Mouse (Mus musculus) MEL (cell line): ENCODE measurements around the gene Oxsm.
A peak's percentile ranks its signal among the peaks of the same experiment; 100 is the strongest.

Experiments
- BHLHE40 ChIP-seq: IDR thresholded peaks from 2 replicates; pipeline ENCODE4 v1.6.1; 2012; ENCODE audit warnings: low read depth, mild to moderate bottlenecking, inconsistent platforms, low read length, improper control_type of control experiment, borderline replicate concordance
- CTCF ChIP-seq, 3 experiments: IDR thresholded peaks in 2 of 3; conservative IDR thresholded peaks in 1 of 3; 2 replicates each; pipeline ENCODE4 v1.5.1; 2011 to 2012; ENCODE audit warnings: low read length in 3 of 3, low read depth in 2 of 3, mild to moderate bottlenecking in 2 of 3, improper control_type of control experiment in 1 of 3, inconsistent platforms in 1 of 3, mixed read lengths in 1 of 3, moderate library complexity in 1 of 3; ENCODE audit not compliant: control insufficient read depth in 1 of 3, insufficient read depth in 1 of 3, poor library complexity in 1 of 3, severe bottlenecking in 1 of 3
- EP300 ChIP-seq, 2 experiments: IDR thresholded peaks; 2 replicates each; pipeline ENCODE4 v1.6.1; 2011; ENCODE audit warnings: improper control_type of control experiment in 2 of 2, low read length in 2 of 2, low read depth in 1 of 2, mild to moderate bottlenecking in 1 of 2
- GATA1 ChIP-seq: IDR thresholded peaks from 2 replicates; pipeline ENCODE4 v1.6.1; 2011; ENCODE audit warnings: low read depth, low read length, improper control_type of control experiment
- HCFC1 ChIP-seq: IDR thresholded peaks from 2 replicates; pipeline ENCODE4 v1.6.1; 2012; ENCODE audit warnings: low read depth, mild to moderate bottlenecking, inconsistent platforms, low read length, improper control_type of control experiment, moderate library complexity
- JUND ChIP-seq: IDR thresholded peaks from 2 replicates; pipeline ENCODE4 v1.6.1; 2011; ENCODE audit warnings: low read depth, mild to moderate bottlenecking, improper control_type of control experiment, low read length
- MAX ChIP-seq: IDR thresholded peaks from 2 replicates; pipeline ENCODE4 v1.6.1; 2011; ENCODE audit warnings: low read length, improper control_type of control experiment
- POLR2A ChIP-seq, 2 experiments: IDR thresholded peaks; 2 replicates each; pipeline ENCODE4 v1.6.1; 2011 to 2012; ENCODE audit warnings: low read length in 2 of 2, mild to moderate bottlenecking in 2 of 2, control low read depth in 1 of 2, improper control_type of control experiment in 1 of 2, low read depth in 1 of 2, moderate library complexity in 1 of 2; ENCODE audit not compliant: control insufficient read depth in 1 of 2, insufficient read depth in 1 of 2, poor library complexity in 1 of 2
- SMC3 ChIP-seq: IDR thresholded peaks from 2 replicates; pipeline ENCODE4 v1.6.1; 2011; ENCODE audit warnings: low read depth, low read length, improper control_type of control experiment
- TBP ChIP-seq: IDR thresholded peaks from 2 replicates; pipeline ENCODE4 v1.8.0; 2011; ENCODE audit warnings: low read depth, low read length, improper control_type of control experiment
- ZNF384 ChIP-seq: IDR thresholded peaks from 2 replicates; pipeline ENCODE4 v1.6.1; 2012; ENCODE audit warnings: low read depth, mild to moderate bottlenecking, inconsistent platforms, low read length, improper control_type of control experiment

- TF ChIP-seq BHLHE40 (no peak), HCFC1 (no peak), GATA1 (peak; percentile 45; the same call in 1 of the 2 replicates), TBP (no peak), SMC3 (no peak), POLR2A (IDR thresholded peaks at IDR 0.05; ENCODE audit: control insufficient read depth in 1 of 2, insufficient read depth in 1 of 2, low read depth in 1 of 2, low read length in 2 of 2, poor library complexity in 1 of 2) (no peak), MAX (no peak), CTCF (IDR thresholded peaks at IDR 0.05 in 2 of 3, conservative IDR thresholded peaks at IDR 0.05 in 1 of 3; ENCODE audit: control insufficient read depth in 1 of 3, insufficient read depth in 1 of 3, low read depth in 2 of 3, low read length in 3 of 3, poor library complexity in 1 of 3, severe bottlenecking in 1 of 3) (no peak), JUND (peak; percentile 46; the same call in 1 of the 2 replicates), ZNF384 (no peak), EP300 (IDR thresholded peaks at IDR 0.05; ENCODE audit: low read depth in 1 of 2, low read length in 2 of 2) (peak in 1 of 2 experiments; percentile 62; a peak in 3 of 4 replicates)
Measured at GRCm38 (mm10) chr14:16246340-16246912, 3.2 kb downstream of the Oxsm start.
